Comparison of ENCODE assay signal across 7 mouse cellular contexts in genomic region chr10:127621191-127622056, GRCm38 (mm10). TPM values are rescaled to one million over a fixed set of nuclear protein-coding genes. Genes with fewer than 3 reads are reported as not detected.
DNase-seq lines count a peak whose midpoint lies in the region; ATAC-seq lines count a peak whose summit lies in the region.

No protein-coding gene starts in this region.

- peaks cover 4% of the 10 kb centered on the region; the same call in 1 of the 2 replicates for H3K36me3 ChIP-seq in embryonic facial prominence, embryonic 10.5 days (replicated peaks)
- H3K36me3 ChIP-seq in limb, embryonic 12.5 days = 0 out of 2 replicates have a peak, but pooled peaks cover 7% of the 10 kb centered on the region
- H3K36me3 ChIP-seq in midbrain, embryonic 14.5 days (ENCODE audit: control insufficient read depth, insufficient read depth, low read length) = peaks cover 6% of the 10 kb centered on the region; the same call in 1 of the 2 replicates

- no peaks in the 10 kb centered on the region for H3K27me3 ChIP-seq in embryonic facial prominence, embryonic 10.5 days (replicated peaks; ENCODE audit: low read depth, poor library complexity, severe bottlenecking)
- H3K27me3 ChIP-seq in limb, embryonic 12.5 days = no peaks in the 10 kb centered on the region
- no peaks in the 10 kb centered on the region for H3K27me3 ChIP-seq in midbrain, embryonic 14.5 days (ENCODE audit: control insufficient read depth, insufficient read depth, low read length)

- H3K9me3 ChIP-seq in embryonic facial prominence, embryonic 10.5 days = peaks cover 5% of the 10 kb centered on the region
- H3K9me3 ChIP-seq in limb, embryonic 12.5 days = peaks cover 5% of the 10 kb centered on the region
- H3K9me3 ChIP-seq in midbrain, embryonic 14.5 days (ENCODE audit: control insufficient read depth, low read length) = 0 out of 2 replicates have a peak, but pooled peaks cover under 1% of the 10 kb centered on the region

- ATAC-seq in granulocyte monocyte progenitor cell, adult 5-6 weeks (replicated peaks; ENCODE audit: poor library complexity, severe bottlenecking) = peak; percentile 68
- peak; percentile 84 for ATAC-seq in limb, embryonic 12.5 days (ENCODE audit: insufficient number of reproducible peaks, insufficient read depth, low FRiP score, low TSS enrichment, low read depth)
- ATAC-seq in midbrain, embryonic 14.5 days (ENCODE audit: low FRiP score, low TSS enrichment) = peak; percentile 83

- WGBS in embryonic facial prominence, embryonic 10.5 days = under 1% methylated on average over 39 of the region's 39 CpGs
- under 1% methylated on average over 38 of the region's 39 CpGs for WGBS in limb, embryonic 12.5 days
- 0% methylated on average over 37 of the region's 39 CpGs for WGBS in midbrain, embryonic 14.5 days

- peak overlapping the region; percentile 96 for H3K27ac ChIP-seq in embryonic facial prominence, embryonic 10.5 days (replicated peaks)
- peak overlapping the region; percentile 95 for H3K27ac ChIP-seq in limb, embryonic 12.5 days
- peak overlapping the region; percentile 90 for H3K27ac ChIP-seq in midbrain, embryonic 14.5 days (replicated peaks; ENCODE audit: low read depth, low read length)

- H3K4me3 ChIP-seq in embryonic facial prominence, embryonic 10.5 days = peak overlapping the region; percentile 91
- H3K4me3 ChIP-seq in limb, embryonic 12.5 days (replicated peaks) = peak overlapping the region; percentile 83
- peak overlapping the region; percentile 88 for H3K4me3 ChIP-seq in midbrain, embryonic 14.5 days (replicated peaks; ENCODE audit: low read depth, low read length)

- peak overlapping the region; percentile 88 for H3K9ac ChIP-seq in limb, embryonic 12.5 days (replicated peaks)
- peak overlapping the region; percentile 95 for H3K9ac ChIP-seq in midbrain, embryonic 14.5 days (replicated peaks; ENCODE audit: low read length)

- H3K4me2 ChIP-seq in limb, embryonic 12.5 days = peak overlapping the region; percentile 93
- H3K4me2 ChIP-seq in midbrain, embryonic 14.5 days (ENCODE audit: low read length) = peak overlapping the region; percentile 96

- H3K4me1 ChIP-seq in embryonic facial prominence, embryonic 10.5 days = peaks cover 56% of the 10 kb centered on the region
- peaks cover 39% of the 10 kb centered on the region for H3K4me1 ChIP-seq in limb, embryonic 12.5 days (replicated peaks)
- H3K4me1 ChIP-seq in midbrain, embryonic 14.5 days (ENCODE audit: control insufficient read depth, insufficient read depth, low read length) = peaks cover 32% of the 10 kb centered on the region

- DNase-seq in adrenal gland, postnatal 14 days = peak; percentile 95
- peak; percentile 93 for DNase-seq in embryonic facial prominence, embryonic 10.5 days (ENCODE audit: low spot score)
- peak; percentile 94 for DNase-seq in kidney, adult 18-20 months
- peak; percentile 95 for DNase-seq in midbrain, embryonic 14.5 days
- peak; percentile 55 to 74 for DNase-seq in spleen, postnatal 4 days (ENCODE audit: low spot score in 2 of 2)

RNA-seq across cellular contexts. Expression of gene Lrp1, which starts 0.5 kb away (rescaled TPM):
- 138 and 201 TPM in 2 replicates for total RNA-seq in adrenal gland, postnatal 14 days (2021)
- polyA plus RNA-seq in embryonic facial prominence, embryonic 10.5 days (2016; fragmentation: Nextera tagmentation; extraction: Ambion mirVana) = 66.6 and 70.6 TPM in 2 replicates
- 13.9 and 15.0 TPM in 2 replicates for total RNA-seq in granulocyte monocyte progenitor cell, adult 5-6 weeks (2014; fragmentation: Nextera tagmentation)
- 5.7 and 18.1 TPM in 2 replicates for total RNA-seq in granulocyte monocyte progenitor cell, adult 5-6 weeks (2017)
- 87.6 and 94.7 TPM in 2 replicates for polyA plus RNA-seq in limb, embryonic 12.5 days (2016; fragmentation: Nextera tagmentation; extraction: Ambion mirVana)
- 110 and 131 TPM in 2 replicates for polyA plus RNA-seq in midbrain, embryonic 14.5 days (2014; fragmentation: Nextera tagmentation; extraction: Ambion mirVana)

RNA-seq across cellular contexts. Expression of gene Stat6, which starts 21.4 kb away (rescaled TPM):
- total RNA-seq in adrenal gland, postnatal 14 days (2021) = 75.0 and 89.4 TPM in 2 replicates
- 10.4 and 11.5 TPM in 2 replicates for polyA plus RNA-seq in embryonic facial prominence, embryonic 10.5 days (2016; fragmentation: Nextera tagmentation; extraction: Ambion mirVana)
- 71.6 and 82.1 TPM in 2 replicates for total RNA-seq in granulocyte monocyte progenitor cell, adult 5-6 weeks (2014; fragmentation: Nextera tagmentation)
- 46.0 and 67.5 TPM in 2 replicates for total RNA-seq in granulocyte monocyte progenitor cell, adult 5-6 weeks (2017)
- 8.7 and 12.1 TPM in 2 replicates for polyA plus RNA-seq in limb, embryonic 12.5 days (2016; fragmentation: Nextera tagmentation; extraction: Ambion mirVana)
- 1.4 and 4.0 TPM in 2 replicates for polyA plus RNA-seq in midbrain, embryonic 14.5 days (2014; fragmentation: Nextera tagmentation; extraction: Ambion mirVana)

RNA-seq across cellular contexts. Expression of gene Nemp1, which starts 45.3 kb away (rescaled TPM):
- 9.2 and 9.4 TPM in 2 replicates for total RNA-seq in adrenal gland, postnatal 14 days (2021)
- 10.0 and 10.7 TPM in 2 replicates for polyA plus RNA-seq in embryonic facial prominence, embryonic 10.5 days (2016; fragmentation: Nextera tagmentation; extraction: Ambion mirVana)
- 14.7 and 18.9 TPM in 2 replicates for total RNA-seq in granulocyte monocyte progenitor cell, adult 5-6 weeks (2014; fragmentation: Nextera tagmentation)
- total RNA-seq in granulocyte monocyte progenitor cell, adult 5-6 weeks (2017) = 21.7 TPM in 2 replicates
- 12.6 and 13.5 TPM in 2 replicates for polyA plus RNA-seq in limb, embryonic 12.5 days (2016; fragmentation: Nextera tagmentation; extraction: Ambion mirVana)
- polyA plus RNA-seq in midbrain, embryonic 14.5 days (2014; fragmentation: Nextera tagmentation; extraction: Ambion mirVana) = 2.6 and 3.5 TPM in 2 replicates

RNA-seq across cellular contexts. Expression of gene Nab2, which starts 46.9 kb away (rescaled TPM):
- 23.7 and 24.6 TPM in 2 replicates for total RNA-seq in adrenal gland, postnatal 14 days (2021)
- 11.6 and 12.1 TPM in 2 replicates for polyA plus RNA-seq in embryonic facial prominence, embryonic 10.5 days (2016; fragmentation: Nextera tagmentation; extraction: Ambion mirVana)
- 7.3 and 11.4 TPM in 2 replicates for total RNA-seq in granulocyte monocyte progenitor cell, adult 5-6 weeks (2014; fragmentation: Nextera tagmentation)
- 2.6 and 4.7 TPM in 2 replicates for total RNA-seq in granulocyte monocyte progenitor cell, adult 5-6 weeks (2017)
- polyA plus RNA-seq in limb, embryonic 12.5 days (2016; fragmentation: Nextera tagmentation; extraction: Ambion mirVana) = 15.3 and 19.1 TPM in 2 replicates
- polyA plus RNA-seq in midbrain, embryonic 14.5 days (2014; fragmentation: Nextera tagmentation; extraction: Ambion mirVana) = 0.93 and 1.2 TPM in 2 replicates

Comparison
In these comparisons a context has a peak if more than half of its experiments do, and no peak if none do; other contexts are left out.
1. Peak in every context shown above with its lines: DNase-seq, ATAC-seq, H3K4me3 ChIP-seq and H3K27ac ChIP-seq.